Mouse (Mus musculus) inflammation-experienced regulatory T-cells, adult 16 weeks (primary cell): ENCODE results near the gene Fry. TPM values are rescaled to one million over a fixed set of nuclear protein-coding genes. Genes with fewer than 3 reads are reported as not detected.

Experiments
- polyA plus RNA-seq: library from polyadenylated mRNA; unstranded; fragments of 100-300 nt; shearing (Covaris generic); gene quantifications from one replicate; pipeline ENCODE4 v1.2.1, GENCODE M21; 2017

The Fry gene
- 10.4 TPM for polyA plus RNA-seq

GRCm38 (mm10) chr5:150118455-150119241 lies at the start of gene Fry:
Gene Fry (plus strand): TSS chr5:150118645.

GRCm38 (mm10) chr5:150518064-150518463 lies 399.6 kb downstream of the Fry start, which contains the start of gene Zar1l:
Gene Zar1l (minus strand): TSS chr5:150518164.

GRCm38 (mm10) chr5:150521937-150522866 lies 403.8 kb downstream of the Fry start, which contains the start of gene Brca2:
Gene Brca2 (plus strand): TSS chr5:150522630.

Other genes with a start within 250 kb of the Fry start
- gene Rxfp2, start 100.0 kb upstream of the Fry start, polyA plus RNA-seq = not detected